Mouse (Mus musculus) forebrain, embryonic 16.5 days (tissue): ENCODE results near the gene Bnc2. TPM values are rescaled to one million over a fixed set of nuclear protein-coding genes. Genes with fewer than 3 reads are reported as not detected.

Experiments
- ATAC-seq: fragments of 200-750 bp; cut with Nextera tagmentation; 2 replicates; pipeline ENCODE4 v1.8.0; 2017; ENCODE audit warnings: mild to moderate bottlenecking, moderate library complexity
- H3K27ac ChIP-seq: fragments of 300-500 bp; sonication (generic); 2 replicates; pipeline ENCODE4 v1.5.1; 2014; ENCODE audit warnings: low read length, control low read depth
- H3K27me3 ChIP-seq: fragments of 300-500 bp; sonication (generic); replicated peaks from 2 replicates; pipeline ENCODE4 v1.6.1; 2014; ENCODE audit warnings: low read length; ENCODE audit not compliant: control insufficient read depth, insufficient read depth
- H3K36me3 ChIP-seq: fragments of 300-500 bp; sonication (generic); 2 replicates; pipeline ENCODE4 v1.6.1; 2014; ENCODE audit not compliant: control insufficient read depth, insufficient read depth
- H3K4me1 ChIP-seq: fragments of 300-500 bp; sonication (generic); replicated peaks from 2 replicates; pipeline ENCODE4 v1.6.1; 2014; ENCODE audit warnings: low read length; ENCODE audit not compliant: control insufficient read depth, insufficient read depth
- H3K4me2 ChIP-seq: fragments of 300-500 bp; sonication (generic); 2 replicates; pipeline ENCODE4 v1.6.1; 2014; ENCODE audit warnings: mild to moderate bottlenecking, low read length, control low read depth
- H3K4me3 ChIP-seq: fragments of 300-500 bp; sonication (generic); replicated peaks from 2 replicates; pipeline ENCODE4 v1.5.1; 2014; ENCODE audit warnings: mild to moderate bottlenecking, low read length, control low read depth
- H3K9ac ChIP-seq: fragments of 300-500 bp; sonication (generic); replicated peaks from 2 replicates; pipeline ENCODE4 v1.6.1; 2014; ENCODE audit warnings: low read depth, low read length, control low read depth
- H3K9me3 ChIP-seq: fragments of 300-500 bp; sonication (generic); 2 replicates; pipeline ENCODE4 v1.6.1; 2016; ENCODE audit warnings: low read length; ENCODE audit not compliant: control insufficient read depth
- WGBS: fragments of 180-500 bp; shearing (Covaris S2); extraction: QIAGEN DNeasy Blood & Tissue Kit; methylation state at CpG from one replicate; pipeline ENCODE4 v1.1.7; 2014; 5-methylcytosine and 5-hydroxymethylcytosine counted together
- polyA plus RNA-seq: library from polyadenylated mRNA; unstranded; fragments of >200 nt; fragmentation: Nextera tagmentation; extraction: Ambion mirVana; gene quantifications from 2 replicates; pipeline ENCODE4 v1.2.1, GENCODE M21; 2015

The Bnc2 gene
- polyA plus RNA-seq, 1 experiment from 2014 or later = 2.5 TPM

GRCm38 (mm10) chr4:84498469-84498868 is 176.6 kb downstream of the Bnc2 start:
- no peaks in the 10 kb centered on the region for H3K9me3 ChIP-seq
- H3K4me2 ChIP-seq = no peak overlapping the region
- H3K4me1 ChIP-seq = no peaks in the 10 kb centered on the region
- ATAC-seq = no peak
- H3K27ac ChIP-seq = no peak overlapping the region
- no peak overlapping the region for H3K9ac ChIP-seq
- WGBS = 94% methylated on average over 6 of the region's 6 CpGs
- H3K36me3 ChIP-seq = no peaks in the 10 kb centered on the region
- no peaks in the 10 kb centered on the region for H3K27me3 ChIP-seq
- no peak overlapping the region for H3K4me3 ChIP-seq

DNA sequence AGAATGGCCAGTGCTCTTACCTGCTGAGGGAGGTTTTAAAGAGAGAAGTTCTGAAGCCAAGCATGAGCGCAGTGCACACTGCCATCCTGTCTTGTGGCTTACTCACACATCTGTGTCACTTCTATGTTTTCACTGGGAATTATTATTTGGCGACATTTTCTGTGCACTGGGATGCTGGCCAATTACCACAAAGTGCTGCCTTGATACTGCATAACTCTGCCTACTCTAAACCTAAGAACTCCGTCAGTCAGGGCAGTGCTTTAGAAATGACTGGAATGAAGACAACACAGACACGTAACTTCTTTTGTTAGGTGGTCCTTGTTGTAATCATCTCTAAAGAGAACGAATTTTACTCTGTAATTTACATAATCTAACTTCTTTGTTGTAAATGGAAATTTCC is 186.8 kb downstream of the Bnc2 start:
- Histone ChIP-seq H3K9ac (no peak overlapping the region), H3K27ac (no peak overlapping the region), H3K27me3 (no peaks in the 10 kb centered on the region), H3K4me2 (no peak overlapping the region), H3K4me1 (no peaks in the 10 kb centered on the region), H3K4me3 (no peak overlapping the region), H3K9me3 (no peaks in the 10 kb centered on the region), H3K36me3 (no peaks in the 10 kb centered on the region)
- WGBS = 20% methylated on average over 5 of the region's 5 CpGs
- ATAC-seq = peak; percentile 55

- H3K36me3 ChIP-seq = no peaks in the 10 kb centered on the region
- no peaks in the 10 kb centered on the region for H3K4me1 ChIP-seq
- ATAC-seq = no peak
- no peak overlapping the region for H3K9ac ChIP-seq
- H3K4me2 ChIP-seq = no peak overlapping the region
- no peaks in the 10 kb centered on the region for H3K9me3 ChIP-seq
- no peaks in the 10 kb centered on the region for H3K27me3 ChIP-seq
- H3K27ac ChIP-seq = no peak overlapping the region
- 70% methylated on average over 6 of the region's 6 CpGs for WGBS
- no peak overlapping the region for H3K4me3 ChIP-seq
Observed at GRCm38 (mm10) chr4:84482680-84483079, 192.4 kb downstream of the Bnc2 start.

DNA sequence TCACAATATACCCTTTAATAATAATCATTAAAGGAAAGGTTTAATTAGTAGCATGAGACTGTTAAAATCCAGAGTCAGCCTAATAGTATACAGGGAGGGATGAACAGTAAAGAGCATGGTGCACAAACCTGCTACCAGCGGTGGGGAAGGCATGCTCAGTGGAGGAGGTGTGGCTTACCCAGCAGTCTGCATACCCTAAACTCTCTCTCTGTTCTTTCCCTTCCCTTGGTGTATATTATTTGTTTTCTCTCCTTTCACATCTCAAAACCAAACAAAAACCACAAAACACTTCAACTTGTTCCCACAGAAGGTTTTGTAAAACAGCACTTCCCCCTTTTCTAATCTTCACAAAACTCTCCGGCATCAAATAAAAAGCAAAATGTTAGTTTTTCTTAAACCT is 202.4 kb downstream of the Bnc2 start:
- ATAC-seq = no peak
- H3K9me3 ChIP-seq = no peaks in the 10 kb centered on the region
- H3K27ac ChIP-seq = no peak overlapping the region
- no peak overlapping the region for H3K4me2 ChIP-seq
- H3K4me3 ChIP-seq = no peak overlapping the region
- H3K4me1 ChIP-seq = no peaks in the 10 kb centered on the region
- no peaks in the 10 kb centered on the region for H3K36me3 ChIP-seq
- WGBS = 65% methylated on average over 2 of the region's 2 CpGs
- H3K27me3 ChIP-seq = no peaks in the 10 kb centered on the region
- H3K9ac ChIP-seq = no peak overlapping the region

- Histone ChIP-seq H3K27me3 (no peaks in the 10 kb centered on the region), H3K27ac (no peak overlapping the region)
- ATAC-seq = no peak
Observed at GRCm38 (mm10) chr4:84470106-84470885, 204.8 kb downstream of the Bnc2 start.

DNA sequence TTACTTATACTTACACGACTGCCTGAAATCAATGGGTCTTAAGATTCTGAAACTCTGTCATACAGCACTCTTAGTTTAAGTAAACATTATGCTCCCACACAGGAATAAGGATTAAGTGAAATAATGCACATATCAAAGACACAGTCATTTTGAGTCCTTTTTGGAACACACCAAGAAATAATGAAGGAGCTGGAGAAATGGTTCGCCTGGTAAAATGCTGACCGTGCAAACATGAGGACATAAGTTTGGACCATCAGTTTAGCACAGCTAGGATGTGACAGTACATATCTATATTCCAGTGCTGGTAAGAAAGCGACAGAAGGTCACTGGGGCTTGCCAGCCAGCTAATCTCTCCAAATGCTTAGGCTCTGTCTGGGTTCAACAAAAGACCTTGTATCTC is 205.7 kb downstream of the Bnc2 start:
- Histone ChIP-seq H3K4me2 (no peak overlapping the region), H3K9ac (no peak overlapping the region), H3K9me3 (no peaks in the 10 kb centered on the region), H3K4me1 (no peaks in the 10 kb centered on the region), H3K27ac (no peak overlapping the region), H3K27me3 (no peaks in the 10 kb centered on the region), H3K36me3 (no peaks in the 10 kb centered on the region), H3K4me3 (no peak overlapping the region)
- 88% methylated on average over 4 of the region's 4 CpGs for WGBS
- no peak for ATAC-seq

More at GRCm38 (mm10) chr4:84470106-84470885, 204.8 kb downstream of the Bnc2 start:
- H3K9ac ChIP-seq = no peak overlapping the region
- no peaks in the 10 kb centered on the region for H3K36me3 ChIP-seq
- no peak overlapping the region for H3K4me2 ChIP-seq
- H3K9me3 ChIP-seq = no peaks in the 10 kb centered on the region
- 76% methylated on average over 6 of the region's 6 CpGs for WGBS
- no peak overlapping the region for H3K4me3 ChIP-seq
- H3K4me1 ChIP-seq = no peaks in the 10 kb centered on the region

DNA sequence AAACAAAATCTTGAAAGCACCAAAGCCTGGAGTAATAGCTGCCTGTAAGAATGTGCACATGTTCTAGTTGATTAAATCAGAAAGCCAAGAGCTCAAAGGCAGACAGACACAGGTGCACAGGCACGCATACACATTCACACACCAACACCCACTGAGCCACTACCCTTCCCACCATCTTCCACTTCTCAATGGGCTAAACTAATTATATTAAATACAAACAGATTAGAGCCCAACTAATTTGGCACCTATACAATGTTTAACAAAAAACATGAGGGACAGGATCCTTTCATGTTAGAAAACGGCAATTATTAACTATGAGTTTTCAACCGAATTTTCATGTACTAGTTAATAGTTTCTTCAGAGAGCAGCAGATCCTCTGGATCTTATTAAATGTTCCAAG is 207.4 kb downstream of the Bnc2 start:
- 21% methylated on average over 3 of the region's 3 CpGs for WGBS
- no peaks in the 10 kb centered on the region for H3K4me1 ChIP-seq
- no peaks in the 10 kb centered on the region for H3K36me3 ChIP-seq
- H3K4me3 ChIP-seq = no peak overlapping the region
- H3K4me2 ChIP-seq = no peak overlapping the region
- ATAC-seq = no peak
- no peak overlapping the region for H3K27ac ChIP-seq
- H3K27me3 ChIP-seq = no peaks in the 10 kb centered on the region
- no peak overlapping the region for H3K9ac ChIP-seq
- no peaks in the 10 kb centered on the region for H3K9me3 ChIP-seq

DNA sequence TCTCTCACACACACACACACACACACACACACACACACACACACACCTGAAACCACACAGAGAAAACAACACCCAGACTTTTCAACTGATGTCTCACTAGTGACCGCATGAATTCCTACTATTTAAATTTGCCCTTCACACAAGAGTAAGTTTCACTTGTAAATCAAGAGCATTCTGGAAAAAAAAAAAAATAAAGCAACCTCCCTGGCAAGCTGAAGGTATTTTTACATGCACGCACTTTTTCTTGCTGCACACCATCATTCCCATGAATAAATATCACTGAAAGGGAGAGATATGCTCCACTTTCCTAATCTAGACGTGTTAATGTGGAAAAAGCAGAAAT is 216.9 kb downstream of the Bnc2 start:
- WGBS = 66% methylated on average over 3 of the region's 3 CpGs
- ATAC-seq = no peak
- no peak overlapping the region for H3K9ac ChIP-seq
- no peaks in the 10 kb centered on the region for H3K9me3 ChIP-seq
- H3K27me3 ChIP-seq = no peaks in the 10 kb centered on the region
- no peaks in the 10 kb centered on the region for H3K36me3 ChIP-seq
- no peak overlapping the region for H3K27ac ChIP-seq
- no peaks in the 10 kb centered on the region; the same call in 1 of the 2 replicates for H3K4me1 ChIP-seq
- H3K4me2 ChIP-seq = no peak overlapping the region
- H3K4me3 ChIP-seq = no peak overlapping the region

GRCm38 (mm10) chr4:84457512-84458217 is 217.4 kb downstream of the Bnc2 start:
- H3K36me3 ChIP-seq = no peaks in the 10 kb centered on the region

More at GRCm38 (mm10) chr4:84457512-84458217, 217.4 kb downstream of the Bnc2 start:
- H3K4me1 ChIP-seq = no peaks in the 10 kb centered on the region; the same call in 1 of the 2 replicates
- H3K4me3 ChIP-seq = no peak overlapping the region
- no peak overlapping the region for H3K9ac ChIP-seq
- no peak overlapping the region for H3K27ac ChIP-seq
- no peak overlapping the region for H3K4me2 ChIP-seq
- H3K27me3 ChIP-seq = no peaks in the 10 kb centered on the region
- no peaks in the 10 kb centered on the region for H3K9me3 ChIP-seq
- 79% methylated on average over 10 of the region's 10 CpGs for WGBS
- ATAC-seq = no peak
